Mouse (Mus musculus): ENCODE measurements around the gene Cdk5r2.
"Not testable (repeated sequence)": the region's sequence is repeated elsewhere in the genome, so short reads cannot be mapped to it uniquely, and the experiment has no call there.

The Cdk5r2 gene

GRCm38 (mm10) chr1:74854306-74855056 lies at the start of gene Cdk5r2:
Gene Cdk5r2, plus strand, starts transcription at chr1:74854934.
- DNase-seq (ENCODE audit: low read depth, low spot score) = peak; percentile 99

GRCm38 (mm10) chr1:74805340-74805835 lies 49.3 kb upstream of the Cdk5r2 start:
- no peak for DNase-seq (ENCODE audit: low read depth, low spot score)

DNA sequence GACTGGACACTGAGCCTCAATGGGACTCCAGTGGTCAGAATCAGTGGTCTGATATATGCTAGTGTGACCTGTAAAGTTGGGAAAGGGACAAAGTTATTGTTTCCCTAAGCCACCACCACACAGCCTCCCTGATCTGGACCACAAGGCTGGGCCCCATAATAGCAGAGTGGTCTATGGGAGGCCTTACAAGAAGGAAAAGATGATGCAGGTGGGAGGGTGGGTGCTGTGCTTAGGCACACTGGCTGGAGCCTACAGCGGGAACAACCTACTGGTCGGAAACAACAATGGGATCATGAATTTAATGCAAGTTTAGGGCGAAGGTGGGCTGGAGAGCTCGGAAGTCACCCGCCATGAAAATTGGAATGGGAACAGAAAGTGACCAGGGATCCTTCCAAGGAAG lies 48.9 kb upstream of the Cdk5r2 start:
- DNase-seq (ENCODE audit: low read depth, low spot score) = no peak

DNA sequence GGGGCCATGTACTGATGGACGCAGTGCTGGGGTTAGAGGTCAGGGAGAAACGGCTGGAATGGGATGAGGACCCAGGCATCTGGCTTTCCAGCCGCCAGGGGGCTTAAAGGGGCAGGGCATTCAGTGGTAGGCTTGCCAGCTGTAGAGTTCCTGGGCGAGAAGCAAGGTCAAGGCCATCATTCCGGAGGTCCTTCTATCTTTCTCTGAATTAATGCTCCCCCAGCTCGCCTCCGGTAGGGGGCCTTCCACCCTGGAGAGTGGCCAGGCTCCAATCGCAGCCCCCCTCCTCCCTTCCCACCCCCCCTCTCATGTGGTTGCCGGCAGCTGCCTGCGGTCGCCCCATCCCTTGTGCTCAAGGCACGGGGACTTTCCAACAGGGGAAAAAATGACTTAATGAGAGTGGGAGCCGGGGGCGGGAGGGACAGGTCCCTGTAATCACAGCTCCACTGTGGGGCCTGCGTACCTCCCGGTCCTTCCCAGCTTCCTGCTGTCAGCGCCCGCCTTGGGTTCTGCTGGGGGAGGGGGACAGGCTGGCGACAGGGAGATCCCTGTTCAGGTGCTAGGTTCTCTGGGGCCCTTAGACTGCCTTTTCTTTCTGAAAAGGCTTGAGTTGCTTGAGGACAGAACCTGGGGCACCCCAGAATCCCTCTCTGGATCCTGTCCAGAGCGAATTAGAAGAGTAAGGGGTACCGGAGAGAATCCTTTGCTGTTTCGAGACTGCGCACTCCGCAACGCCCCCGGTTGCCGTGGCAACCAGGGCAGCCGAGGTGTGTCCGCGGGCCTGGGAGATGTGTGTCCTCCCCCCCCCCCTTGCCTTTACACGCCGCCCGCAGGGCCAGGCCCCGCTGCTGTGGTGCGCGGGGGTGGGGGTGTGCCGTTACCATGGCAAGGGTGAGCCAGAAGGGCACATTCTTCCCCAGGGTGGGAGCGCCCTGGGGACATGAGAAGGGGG lies 48.1 kb upstream of the Cdk5r2 start:
- DNase-seq (ENCODE audit: low read depth, low spot score) = peak; percentile 69

- no peak for DNase-seq (ENCODE audit: low read depth, low spot score)
Measured at GRCm38 (mm10) chr1:74807551-74808071, 47.1 kb upstream of the Cdk5r2 start.

DNA sequence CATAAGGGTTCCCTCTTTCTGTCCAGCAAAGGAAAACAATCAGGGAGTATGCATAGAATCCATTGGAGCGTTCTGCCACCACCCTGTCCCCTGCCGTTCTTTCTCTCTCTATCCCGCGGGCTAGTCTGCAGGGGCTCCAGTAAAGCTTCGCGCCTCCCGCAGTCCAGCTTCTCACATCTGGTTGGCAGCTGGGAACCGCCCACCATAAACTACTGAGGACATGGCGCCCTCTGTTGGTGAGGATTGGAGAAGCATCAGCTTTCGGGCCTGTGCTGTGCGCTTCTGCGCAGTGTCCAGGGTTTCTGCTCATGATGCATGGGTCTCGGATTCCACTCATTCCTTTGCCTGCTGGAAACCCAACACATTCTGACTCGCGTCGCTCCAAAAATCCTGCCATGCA lies 46.7 kb upstream of the Cdk5r2 start:
- DNase-seq (ENCODE audit: low read depth, low spot score) = peak; percentile 93

DNA sequence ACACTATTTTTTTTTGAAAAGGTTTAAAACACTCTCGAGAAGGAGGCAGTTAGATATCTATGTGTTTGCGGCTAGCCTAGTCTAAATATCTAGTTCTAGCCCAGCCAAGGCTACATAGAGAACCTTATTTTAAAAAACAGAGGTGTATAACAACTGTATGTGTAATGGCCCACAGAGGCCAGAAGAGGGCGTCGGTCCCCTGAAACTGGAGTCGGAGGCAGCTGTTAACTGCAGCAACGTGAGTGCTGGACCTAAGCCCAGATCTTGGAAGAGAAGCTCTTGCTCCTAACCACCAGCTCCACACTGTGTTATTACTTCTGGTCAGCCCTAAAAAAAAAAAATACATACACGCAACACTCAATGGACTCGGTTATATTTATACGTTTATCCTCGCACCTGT lies 45.7 kb upstream of the Cdk5r2 start:
- no peak for DNase-seq (ENCODE audit: low read depth, low spot score)

DNA sequence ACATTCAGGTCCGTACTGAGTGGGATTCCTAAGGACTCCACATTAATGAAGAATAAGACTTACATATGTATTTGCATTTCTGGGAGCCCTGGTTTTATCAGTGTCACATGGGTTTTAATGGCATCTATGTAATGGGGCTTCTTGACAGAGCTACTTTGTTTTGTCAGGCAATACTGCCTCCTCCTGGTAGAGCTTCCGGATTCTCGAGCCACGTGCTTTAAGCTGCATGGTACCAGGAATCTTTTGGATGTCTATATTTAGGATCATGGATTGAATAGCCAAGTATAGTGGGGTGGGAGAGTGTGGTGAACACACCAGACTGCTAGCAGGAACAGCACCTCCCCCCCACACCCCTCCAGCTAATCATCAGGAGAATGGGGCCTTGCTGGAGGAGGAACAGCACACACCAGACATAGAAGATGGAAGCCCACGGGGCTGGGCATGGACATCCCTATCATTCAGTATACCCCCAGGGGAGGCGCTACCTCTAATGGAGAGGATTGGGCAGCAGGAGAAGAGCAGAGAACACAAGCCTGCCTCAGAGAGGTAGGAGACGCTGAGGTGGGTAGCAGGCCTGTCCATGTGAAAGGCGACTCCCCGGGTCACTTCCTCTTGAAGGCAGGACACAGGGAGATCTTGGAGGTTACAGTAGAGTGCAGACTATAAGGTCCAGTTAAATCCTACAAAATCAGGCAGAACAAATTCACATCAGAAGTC lies 39.6 kb upstream of the Cdk5r2 start:
- peak; percentile 61 for DNase-seq (ENCODE audit: low read depth, low spot score)

GRCm38 (mm10) chr1:74815965-74816364 lies 38.8 kb upstream of the Cdk5r2 start:
- DNase-seq (ENCODE audit: low read depth, low spot score) = not testable (repeated sequence)

DNA sequence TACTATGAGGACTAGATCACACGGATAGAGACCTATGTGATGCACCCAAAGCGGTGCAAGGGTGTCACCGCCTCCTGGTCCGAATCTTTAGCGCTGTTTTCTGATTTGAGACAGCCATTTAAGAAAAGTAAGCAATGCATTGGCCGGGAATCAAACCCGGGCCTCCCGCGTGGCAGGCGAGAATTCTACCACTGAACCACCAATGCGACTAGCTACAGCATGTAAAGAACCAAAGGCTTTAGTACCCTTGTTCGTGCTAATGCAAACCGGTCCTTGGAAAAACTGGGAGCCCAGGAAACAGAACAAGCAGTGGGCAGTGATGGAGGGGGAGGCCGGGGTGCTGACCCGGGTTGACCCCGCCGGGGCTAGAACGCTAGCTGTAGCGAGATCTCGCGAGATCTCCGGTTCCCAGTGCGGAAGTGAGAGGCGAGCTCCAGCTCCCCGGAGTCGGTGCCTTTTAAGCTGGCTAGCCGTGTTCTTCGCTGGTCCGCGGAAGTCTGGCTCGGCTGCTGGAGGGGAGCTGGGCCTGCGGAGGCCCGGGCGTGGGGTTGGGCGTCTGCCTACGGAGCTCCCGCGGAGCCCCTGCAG lies 38.0 kb upstream of the Cdk5r2 start:
- DNase-seq (ENCODE audit: low read depth, low spot score) = peak; percentile 95

- no peak for DNase-seq (ENCODE audit: low read depth, low spot score)
Measured at GRCm38 (mm10) chr1:74817219-74817618, 37.5 kb upstream of the Cdk5r2 start.

- no peak for DNase-seq (ENCODE audit: low read depth, low spot score)
Measured at GRCm38 (mm10) chr1:74818509-74818908, 36.2 kb upstream of the Cdk5r2 start.

DNA sequence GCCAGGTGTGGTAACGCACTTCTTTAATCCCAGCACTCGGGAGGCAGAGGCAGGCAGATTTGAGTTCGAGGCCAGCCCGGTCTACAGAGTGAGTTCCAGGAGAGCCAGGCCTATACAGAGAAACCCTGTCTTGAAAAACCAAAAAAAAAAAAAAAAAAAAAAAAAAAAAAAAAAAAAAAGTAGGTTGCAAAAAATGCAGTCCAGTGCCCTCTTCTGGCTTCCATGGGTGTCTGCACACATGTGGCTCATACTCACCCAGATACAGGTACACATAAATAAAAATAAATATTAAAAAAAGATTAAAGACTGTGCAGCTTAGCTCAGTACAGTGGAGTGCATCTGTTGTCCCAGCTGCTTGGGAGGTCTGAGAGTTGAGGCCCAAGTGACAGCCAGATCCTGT lies 31.1 kb upstream of the Cdk5r2 start:
- not testable (repeated sequence) for DNase-seq (ENCODE audit: low read depth, low spot score)

DNA sequence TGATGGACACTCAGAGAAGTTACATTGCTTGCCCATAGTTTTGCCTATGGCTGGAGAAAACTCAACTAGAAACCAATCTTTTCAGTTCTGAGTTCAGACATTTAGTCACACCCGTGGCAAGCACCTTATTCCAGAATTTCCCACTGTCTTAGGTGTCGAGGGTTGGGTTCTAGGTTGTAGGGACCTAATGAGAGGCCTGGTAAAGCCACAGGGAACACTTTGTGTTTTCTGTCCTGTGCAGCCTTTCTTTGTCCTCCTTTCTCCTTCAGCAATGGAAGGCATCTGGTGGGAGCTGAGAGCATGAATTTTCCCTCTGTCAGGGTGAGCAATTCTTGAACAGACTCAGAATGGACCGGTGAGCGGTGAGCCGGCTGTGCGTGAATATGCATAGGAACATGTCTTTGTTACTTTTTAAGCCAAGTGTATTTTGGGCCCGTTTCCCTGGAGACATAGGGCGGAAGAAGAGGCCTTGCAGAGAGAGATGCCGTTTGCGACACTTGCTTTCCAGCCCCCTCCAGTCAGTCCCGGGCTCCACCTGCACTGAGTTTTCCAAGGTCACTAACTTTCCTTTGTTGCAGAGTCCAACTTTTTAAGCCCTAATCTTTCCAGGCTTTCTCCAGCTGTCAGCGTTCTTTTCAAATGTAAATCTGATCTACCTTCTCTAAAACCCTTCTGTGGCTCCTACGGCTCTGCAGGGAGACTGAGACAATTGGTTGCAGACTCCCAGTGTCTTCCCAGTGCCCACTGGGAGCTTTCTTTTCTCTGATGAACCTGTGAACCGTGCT lies 30.0 kb upstream of the Cdk5r2 start:
- DNase-seq (ENCODE audit: low read depth, low spot score) = peak; percentile 90

- DNase-seq (ENCODE audit: low read depth, low spot score) = peak; percentile 83
Measured at GRCm38 (mm10) chr1:74830061-74830460, 24.7 kb upstream of the Cdk5r2 start.

- DNase-seq (ENCODE audit: low read depth, low spot score) = no peak
Measured at GRCm38 (mm10) chr1:74833255-74833654, 21.5 kb upstream of the Cdk5r2 start.

DNA sequence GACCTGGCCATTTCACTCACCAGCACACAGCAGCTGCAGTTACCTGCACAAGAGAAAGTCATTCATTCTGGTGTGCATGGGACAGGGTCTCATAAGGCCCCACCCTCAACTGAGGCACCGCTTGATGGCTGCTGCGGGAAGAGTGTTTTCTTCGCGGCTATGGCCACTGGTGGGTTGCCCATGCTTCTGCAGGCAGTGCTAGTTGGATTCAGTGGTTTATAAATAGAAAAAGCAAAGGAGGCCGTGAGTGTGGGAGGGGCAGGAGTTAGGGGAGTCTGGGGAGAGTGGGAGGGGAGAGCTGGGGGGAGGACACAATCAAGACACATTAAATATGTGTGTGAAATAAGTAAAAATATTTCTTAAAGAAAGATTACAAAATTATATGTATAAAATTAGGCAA lies 11.6 kb upstream of the Cdk5r2 start:
- no peak for DNase-seq (ENCODE audit: low read depth, low spot score)

DNA sequence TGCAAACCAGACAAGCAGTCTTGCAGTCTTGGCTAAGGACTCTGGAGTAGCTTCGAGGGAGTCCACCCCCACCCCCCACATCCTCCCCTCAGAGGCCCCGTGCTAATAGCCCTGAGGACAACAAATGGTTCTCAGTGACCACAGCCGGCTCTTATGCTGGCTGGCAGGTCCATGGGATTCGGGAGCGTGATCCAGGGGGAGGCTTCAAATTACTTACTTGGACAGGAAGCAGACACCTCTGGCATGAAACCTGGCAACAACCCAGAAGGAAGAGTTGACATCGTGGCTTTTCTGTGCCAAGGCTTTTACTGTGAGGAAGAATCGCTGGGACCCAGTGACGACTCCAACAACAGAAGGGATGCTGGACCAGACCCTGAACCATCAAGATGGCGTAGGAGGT lies 8.4 kb upstream of the Cdk5r2 start:
- no peak for DNase-seq (ENCODE audit: low read depth, low spot score)

GRCm38 (mm10) chr1:74848946-74849345 lies 5.8 kb upstream of the Cdk5r2 start:
- DNase-seq (ENCODE audit: low read depth, low spot score) = peak; percentile 55

GRCm38 (mm10) chr1:74850251-74850650 lies 4.5 kb upstream of the Cdk5r2 start:
- DNase-seq (ENCODE audit: low read depth, low spot score) = peak; percentile 95

Data from brain, adult 2 months (tissue).